ENCODE assay signal across 15 mouse cellular contexts in genomic region chr16:51751878-51752277, GRCm38 (mm10).
DNase-seq lines count a peak whose midpoint lies in the region; ATAC-seq lines count a peak whose summit lies in the region.
"Had no signal": no experiment of that assay in that cellular context is flagged by ENCODE, and none has a peak within 500 bp of the region (broad histone marks: within the 10 kb centered on the region; RNA-seq: fewer than 3 reads in every experiment).

No protein-coding gene starts in this region.

- no peaks in the 10 kb centered on the region for H3K27me3 ChIP-seq in forebrain, embryonic 10.5 days (ENCODE audit: poor library complexity, severe bottlenecking)
- H3K27me3 ChIP-seq in forebrain, embryonic 15.5 days, result no peaks in the 10 kb centered on the region
- no peaks in the 10 kb centered on the region for H3K27me3 ChIP-seq in neural tube, embryonic 15.5 days (replicated peaks)
- H3K27me3 ChIP-seq in midbrain, embryonic 13.5 days, result no peaks in the 10 kb centered on the region
- H3K27me3 ChIP-seq: embryonic facial prominence, embryonic 13.5 days; liver, embryonic 13.5 days had no signal

- H3K27ac ChIP-seq in forebrain, embryonic 10.5 days, result peak overlapping the region; percentile 76
- no peak overlapping the region for H3K27ac ChIP-seq in forebrain, embryonic 15.5 days (replicated peaks)
- no peak overlapping the region for H3K27ac ChIP-seq in neural tube, embryonic 15.5 days (replicated peaks)
- H3K27ac ChIP-seq in midbrain, embryonic 13.5 days, result no peak overlapping the region
- H3K27ac ChIP-seq: embryonic facial prominence, embryonic 13.5 days; liver, embryonic 13.5 days had no signal

- H3K4me2 ChIP-seq in forebrain, embryonic 15.5 days (replicated peaks), result no peak overlapping the region
- H3K4me2 ChIP-seq in neural tube, embryonic 15.5 days, result no peak overlapping the region
- no peak overlapping the region for H3K4me2 ChIP-seq in midbrain, embryonic 13.5 days (replicated peaks)
- H3K4me2 ChIP-seq: embryonic facial prominence, embryonic 13.5 days; liver, embryonic 13.5 days had no signal

- H3K4me3 ChIP-seq in forebrain, embryonic 10.5 days, result no peak overlapping the region
- H3K4me3 ChIP-seq in forebrain, embryonic 15.5 days, result no peak overlapping the region
- no peak overlapping the region for H3K4me3 ChIP-seq in neural tube, embryonic 15.5 days (replicated peaks)
- no peak overlapping the region for H3K4me3 ChIP-seq in midbrain, embryonic 13.5 days (replicated peaks)
- H3K4me3 ChIP-seq: embryonic facial prominence, embryonic 13.5 days; liver, embryonic 13.5 days had no signal

- no peaks in the 10 kb centered on the region for H3K9me3 ChIP-seq in forebrain, embryonic 10.5 days
- H3K9me3 ChIP-seq in forebrain, embryonic 15.5 days, result no peaks in the 10 kb centered on the region
- no peaks in the 10 kb centered on the region for H3K9me3 ChIP-seq in neural tube, embryonic 15.5 days (replicated peaks)
- no peaks in the 10 kb centered on the region for H3K9me3 ChIP-seq in midbrain, embryonic 13.5 days
- H3K9me3 ChIP-seq: embryonic facial prominence, embryonic 13.5 days; liver, embryonic 13.5 days had no signal

- ATAC-seq in forebrain, embryonic 15.5 days (replicated peaks), result no peak
- no peak; the same call in 1 of the 2 replicates for ATAC-seq in neural tube, embryonic 15.5 days (ENCODE audit: low FRiP score)
- peak; percentile 71 for ATAC-seq in midbrain, embryonic 13.5 days

- no peaks in the 10 kb centered on the region for H3K36me3 ChIP-seq in forebrain, embryonic 10.5 days (replicated peaks)
- H3K36me3 ChIP-seq in forebrain, embryonic 15.5 days, result no peaks in the 10 kb centered on the region
- no peaks in the 10 kb centered on the region for H3K36me3 ChIP-seq in neural tube, embryonic 15.5 days
- no peaks in the 10 kb centered on the region for H3K36me3 ChIP-seq in midbrain, embryonic 13.5 days
- H3K36me3 ChIP-seq: embryonic facial prominence, embryonic 13.5 days; liver, embryonic 13.5 days had no signal

- peak; percentile 40 for DNase-seq in forebrain, embryonic 10.5 days (ENCODE audit: extremely low spot score, low spot score)
- peak; percentile 29 for DNase-seq in neural tube, embryonic 10.5 days (ENCODE audit: extremely low spot score, low spot score)
- DNase-seq in liver, result no peak
- no peak for DNase-seq in adrenal gland, postnatal 10 days
- DNase-seq in ovary, postnatal 10 days (ENCODE audit: low spot score), result no peak
- DNase-seq: adrenal gland, postnatal 14 days; cerebellum, adult 11 months; kidney, postnatal 14 days; liver, embryonic 13.5 days; lung, postnatal 4 days; right cerebral cortex, postnatal 25 days had no signal

- H3K9ac ChIP-seq in forebrain, embryonic 15.5 days (replicated peaks), result no peak overlapping the region
- H3K9ac ChIP-seq in neural tube, embryonic 15.5 days (replicated peaks), result no peak overlapping the region
- no peak overlapping the region for H3K9ac ChIP-seq in midbrain, embryonic 13.5 days (replicated peaks)
- H3K9ac ChIP-seq: embryonic facial prominence, embryonic 13.5 days; liver, embryonic 13.5 days had no signal

- 29% methylated on average over 7 of the region's 7 CpGs for WGBS in forebrain, embryonic 10.5 days
- whole genome bisulfite sequencing in forebrain, embryonic 15.5 days, result 26% methylated on average over 7 of the region's 7 CpGs
- WGBS in neural tube, embryonic 15.5 days, result 13% methylated on average over 7 of the region's 7 CpGs
- 15% methylated on average over 7 of the region's 7 CpGs for WGBS in midbrain, embryonic 13.5 days

- H3K4me1 ChIP-seq in forebrain, embryonic 10.5 days, result peaks cover 8% of the 10 kb centered on the region
- H3K4me1 ChIP-seq in forebrain, embryonic 15.5 days, result no peaks in the 10 kb centered on the region
- H3K4me1 ChIP-seq in neural tube, embryonic 15.5 days, result 0 out of 2 replicates have a peak, but pooled peaks cover 3% of the 10 kb centered on the region
- no peaks in the 10 kb centered on the region for H3K4me1 ChIP-seq in midbrain, embryonic 13.5 days (replicated peaks)
- H3K4me1 ChIP-seq: embryonic facial prominence, embryonic 13.5 days; liver, embryonic 13.5 days had no signal

Comparison
In these comparisons a context has a peak if more than half of its experiments do, and no peak if none do; other contexts are left out.
1. DNase-seq: peak in forebrain, embryonic 10.5 days (single experiment) and neural tube, embryonic 10.5 days (single experiment); none in liver (single experiment), adrenal gland, postnatal 10 days (single experiment) and ovary, postnatal 10 days (single experiment).